Mouse (Mus musculus): ENCODE data around the gene Rgs1. TPM values are rescaled to one million over a fixed set of nuclear protein-coding genes. Genes with fewer than 3 reads are reported as not detected.

The Rgs1 gene
- polyA plus RNA-seq, 1 experiment from 2014 or later, result 0.17 TPM

Other genes with a start within 250 kb of the Rgs1 start
- 54.2 and 55.2 TPM in 2 replicates for gene Rgs2, start 245.1 kb downstream of the Rgs1 start, polyA plus RNA-seq (2015; fragmentation: Nextera tagmentation; extraction: Ambion mirVana)
- not detected in 2 replicates for gene Rgs13, start 71.9 kb downstream of the Rgs1 start, polyA plus RNA-seq (2015; fragmentation: Nextera tagmentation; extraction: Ambion mirVana)

Measured in limb, embryonic 13.5 days (tissue).